Mouse (Mus musculus) kidney, adult 2 months (tissue): ENCODE measurements around the gene Egfl8. TPM values are rescaled to one million over a fixed set of nuclear protein-coding genes. Genes with fewer than 3 reads are reported as not detected.

Source experiments
- DNase-seq: peaks from one replicate; pipeline ENCODE4 v3.0.0; 2021
- H3K27ac ChIP-seq: fragments of 200-500 bp; 2 replicates; pipeline ENCODE4 v1.5.1; 2012; ENCODE audit warnings: low read depth, low read length, control low read depth, inconsistent platforms; ENCODE audit not compliant: insufficient read depth
- H3K27me3 ChIP-seq: fragments of 200-500 bp; replicated peaks from 2 replicates; pipeline ENCODE4 v1.6.1; 2012; ENCODE audit warnings: mild to moderate bottlenecking, moderate library complexity, low read length, inconsistent platforms; ENCODE audit not compliant: control insufficient read depth, insufficient read depth
- H3K36me3 ChIP-seq: fragments of 200-500 bp; 2 replicates; pipeline ENCODE4 v1.6.1; 2012; ENCODE audit warnings: mild to moderate bottlenecking, moderate library complexity, low read length, inconsistent platforms; ENCODE audit not compliant: control insufficient read depth, insufficient read depth
- H3K4me1 ChIP-seq: fragments of 200-500 bp; 2 replicates; pipeline ENCODE4 v1.6.1; 2011; ENCODE audit warnings: low read length; ENCODE audit not compliant: control insufficient read depth, insufficient read depth
- H3K4me3 ChIP-seq: fragments of 200-500 bp; 2 replicates; pipeline ENCODE4 v1.5.1; 2011; ENCODE audit warnings: mild to moderate bottlenecking, low read depth, low read length, control low read depth; ENCODE audit not compliant: insufficient read depth
- CTCF ChIP-seq: fragments of 200-500 bp; conservative IDR thresholded peaks from 2 replicates; pipeline ENCODE4 v1.5.1; 2011; ENCODE audit warnings: low read depth, mild to moderate bottlenecking, control low read depth, low read length, moderate library complexity, mixed read lengths; ENCODE audit not compliant: insufficient read depth, insufficient read length
- POLR2A ChIP-seq: fragments of 200-500 bp; IDR thresholded peaks from one replicate; pipeline ENCODE4 v1.6.1; 2011; ENCODE audit warnings: low read depth, low read length, control low read depth
- WGBS: fragments of 180-500 bp; shearing (Covaris S2); methylation state at CpG from one replicate; pipeline ENCODE4 v1.1.7; 2018; 5-methylcytosine and 5-hydroxymethylcytosine counted together
- polyA plus RNA-seq: library from polyadenylated mRNA; depleted of rRNA; stranded (reverse); fragments of >200 nt; gene quantifications from 2 replicates; pipeline ENCODE4 v1.2.3, GENCODE M21; 2012

The Egfl8 gene
- polyA plus RNA-seq, 1 experiment = 5.1 TPM

GRCm38 (mm10) chr17:34649106-34649864 is 33.5 kb upstream of the Egfl8 start:
- H3K27me3 ChIP-seq = no peaks in the 10 kb centered on the region
- DNase-seq = no peak
- no peak overlapping the region for H3K4me3 ChIP-seq
- peaks cover 3% of the 10 kb centered on the region; the same call in 1 of the 2 replicates for H3K4me1 ChIP-seq
- WGBS = 87% methylated on average over 18 of the region's 18 CpGs
- no peak overlapping the region for H3K27ac ChIP-seq
- H3K36me3 ChIP-seq = no peaks in the 10 kb centered on the region; the same call in 1 of the 2 replicates
- no peak for TF ChIP-seq POLR2A
- TF ChIP-seq CTCF = no peak

- H3K4me1 ChIP-seq = peaks cover 3% of the 10 kb centered on the region; the same call in 1 of the 2 replicates
- TF ChIP-seq CTCF (no peak), POLR2A (no peak)
- no peak for DNase-seq
- 82% methylated on average over 16 of the region's 16 CpGs for WGBS
- no peak overlapping the region for H3K4me3 ChIP-seq
- H3K27ac ChIP-seq = no peak overlapping the region
- H3K27me3 ChIP-seq = no peaks in the 10 kb centered on the region
- no peaks in the 10 kb centered on the region for H3K36me3 ChIP-seq
These were observed 32.5 kb upstream of the Egfl8 start for GRCm38 (mm10) chr17:34648141-34648890.

- peak within 1 kb of the TSS; percentile 24; the same call in 1 of the 2 replicates for H3K27ac ChIP-seq
- peak within 1 kb of the TSS; percentile 78 for H3K4me3 ChIP-seq
- DNase-seq = peak; percentile 99
- no peaks in the 10 kb centered on the region for H3K36me3 ChIP-seq
- TF ChIP-seq CTCF = no peak
- TF ChIP-seq POLR2A = peak; percentile 29
- H3K27me3 ChIP-seq = no peaks in the 10 kb centered on the region
- WGBS = under 1% methylated on average over 66 of the region's 66 CpGs
- H3K4me1 ChIP-seq = peaks cover 3% of the 10 kb centered on the region; the same call in 1 of the 2 replicates
These were observed 31.4 kb upstream of the Egfl8 start, which contains the start of gene Atf6b for GRCm38 (mm10) chr17:34646906-34647787. Gene Atf6b (plus strand): TSS chr17:34647146.

GRCm38 (mm10) chr17:34645831-34646511 is 30.2 kb upstream of the Egfl8 start:
- Histone ChIP-seq H3K27ac (no peak overlapping the region), H3K36me3 (no peaks in the 10 kb centered on the region), H3K4me1 (peaks cover 3% of the 10 kb centered on the region; the same call in 1 of the 2 replicates), H3K4me3 (no peak overlapping the region), H3K27me3 (no peaks in the 10 kb centered on the region)
- TF ChIP-seq POLR2A = no peak
- TF ChIP-seq CTCF = no peak
- no peak for DNase-seq
- 78% methylated on average over 30 of the region's 30 CpGs for WGBS

GRCm38 (mm10) chr17:34645256-34645829 is 29.6 kb upstream of the Egfl8 start:
- 36% methylated on average over 10 of the region's 10 CpGs for WGBS
- no peak overlapping the region for H3K27ac ChIP-seq
- no peaks in the 10 kb centered on the region for H3K27me3 ChIP-seq
- peak overlapping the region; percentile 79 for H3K4me3 ChIP-seq
- no peaks in the 10 kb centered on the region for H3K36me3 ChIP-seq
- DNase-seq = no peak
- peaks cover 3% of the 10 kb centered on the region; the same call in 1 of the 2 replicates for H3K4me1 ChIP-seq
- TF ChIP-seq CTCF (no peak), POLR2A (no peak)

- H3K36me3 ChIP-seq = no peaks in the 10 kb centered on the region
- peak within 1 kb of the TSS; percentile 66 for H3K27ac ChIP-seq
- H3K4me3 ChIP-seq = peak within 1 kb of the TSS; percentile 79
- TF ChIP-seq POLR2A = no peak
- TF ChIP-seq CTCF = no peak
- WGBS = under 1% methylated on average over 16 of the region's 16 CpGs
- DNase-seq = peak; percentile 99
- H3K4me1 ChIP-seq = peaks cover 3% of the 10 kb centered on the region; the same call in 1 of the 2 replicates
- H3K27me3 ChIP-seq = no peaks in the 10 kb centered on the region
These were observed 28.8 kb upstream of the Egfl8 start, which contains the start of gene Fkbpl for GRCm38 (mm10) chr17:34644608-34645007. Gene Fkbpl (plus strand): TSS chr17:34644764.
